Mouse (Mus musculus): Measurements from ENCODE around the gene Gm8127. TPM values are rescaled to one million over a fixed set of nuclear protein-coding genes. Genes with fewer than 3 reads are reported as not detected.
"Not testable (repeated sequence)": the region's sequence is repeated elsewhere in the genome, so short reads cannot be mapped to it uniquely, and the experiment has no call there.

The Gm8127 gene
- polyA plus RNA-seq, 1 experiment from 2014 or later: not detected

DNA sequence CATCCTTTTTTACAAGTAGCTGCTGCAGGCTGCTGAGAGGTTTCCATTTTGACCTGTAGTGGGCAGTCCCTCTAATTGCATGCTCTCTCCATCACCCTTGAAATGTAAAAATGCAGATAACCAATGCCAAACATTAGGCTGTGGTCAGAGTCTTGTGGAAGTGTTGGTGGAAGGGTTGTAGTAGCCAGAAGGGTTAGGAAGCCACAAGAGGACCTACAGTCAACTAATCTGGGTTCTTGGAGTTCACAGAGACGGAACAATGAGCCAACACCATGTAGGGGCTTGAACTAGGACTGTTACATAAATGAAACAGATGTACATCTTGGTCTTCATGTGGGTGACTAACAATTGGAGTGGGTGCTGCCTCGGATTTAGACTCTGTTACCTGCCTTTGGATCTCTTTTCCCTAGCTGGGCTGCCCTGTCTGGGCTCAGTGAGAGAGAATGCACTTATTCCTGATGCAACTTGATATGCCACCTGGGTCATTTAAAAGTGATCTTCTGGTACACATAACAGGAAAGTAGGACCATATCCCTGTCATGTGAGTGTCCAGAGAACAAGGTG lies 25.0 kb downstream of the Gm8127 start:
- not testable (repeated sequence) for H3K27me3 ChIP-seq; H3K27ac ChIP-seq (replicated peaks); H3K4me1 ChIP-seq; H3K4me3 ChIP-seq (replicated peaks); H3K9ac ChIP-seq; H3K4me2 ChIP-seq (replicated peaks); H3K9me3 ChIP-seq (replicated peaks); ATAC-seq (ENCODE audit: insufficient number of reproducible peaks, low FRiP score, low TSS enrichment, low read depth); H3K36me3 ChIP-seq
- WGBS: 57% methylated on average over 2 of the region's 2 CpGs

DNA sequence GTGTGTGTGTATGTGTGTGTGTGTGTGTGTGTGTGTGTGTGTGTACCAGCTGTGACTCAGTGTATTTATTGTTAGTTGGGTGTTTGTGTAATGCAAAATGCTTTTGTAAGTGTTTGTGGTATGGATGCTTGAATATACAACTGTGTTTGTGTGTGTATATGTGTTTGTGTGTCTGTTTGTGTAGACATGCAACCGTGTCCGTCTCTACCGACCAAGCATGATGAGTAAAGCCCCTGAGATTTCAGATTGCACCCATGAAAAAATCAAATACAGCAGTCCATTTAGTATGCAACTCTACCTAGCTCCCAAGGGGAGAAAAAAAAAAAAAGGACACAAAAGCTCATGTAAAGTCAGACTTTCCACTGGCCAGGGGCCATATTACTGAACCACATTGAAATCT lies 30.2 kb downstream of the Gm8127 start:
- not testable (repeated sequence) for H3K4me2 ChIP-seq (replicated peaks); H3K4me3 ChIP-seq (replicated peaks); H3K9me3 ChIP-seq (replicated peaks); H3K36me3 ChIP-seq; ATAC-seq (ENCODE audit: insufficient number of reproducible peaks, low FRiP score, low TSS enrichment, low read depth); H3K9ac ChIP-seq; H3K4me1 ChIP-seq; H3K27ac ChIP-seq (replicated peaks); H3K27me3 ChIP-seq
- WGBS: 87% methylated on average over 3 of the region's 3 CpGs

DNA sequence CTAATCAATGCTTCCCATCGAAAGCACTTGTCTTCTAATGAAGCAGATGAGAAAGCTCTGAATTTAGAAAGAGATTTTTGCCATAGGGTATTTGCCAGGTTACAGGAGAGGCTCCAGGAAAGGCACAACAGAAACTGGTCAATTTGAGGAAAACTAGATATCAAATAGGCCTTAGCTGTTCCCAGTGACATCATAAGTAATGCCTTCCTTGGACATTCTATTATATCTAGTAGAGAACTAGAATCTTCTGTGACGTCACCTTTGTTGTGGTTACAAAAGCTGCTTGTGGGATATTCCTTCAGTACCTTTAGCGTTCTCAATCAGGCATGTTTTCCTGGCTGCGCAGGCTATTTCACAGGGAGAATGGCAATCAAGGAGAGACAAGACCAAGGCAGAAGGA lies 35.3 kb downstream of the Gm8127 start, which contains the start of gene Gm8126:
Gm8126 (plus strand) TSS at position 301 of the 400 bp plus-strand sequence.
- not testable (repeated sequence) for H3K27me3 ChIP-seq; H3K9me3 ChIP-seq (replicated peaks); ATAC-seq (ENCODE audit: insufficient number of reproducible peaks, low FRiP score, low TSS enrichment, low read depth); H3K4me3 ChIP-seq (replicated peaks); H3K4me1 ChIP-seq; H3K36me3 ChIP-seq; H3K4me2 ChIP-seq (replicated peaks); H3K27ac ChIP-seq (replicated peaks); H3K9ac ChIP-seq
- 89% methylated on average over 3 of the region's 4 CpGs for WGBS

DNA sequence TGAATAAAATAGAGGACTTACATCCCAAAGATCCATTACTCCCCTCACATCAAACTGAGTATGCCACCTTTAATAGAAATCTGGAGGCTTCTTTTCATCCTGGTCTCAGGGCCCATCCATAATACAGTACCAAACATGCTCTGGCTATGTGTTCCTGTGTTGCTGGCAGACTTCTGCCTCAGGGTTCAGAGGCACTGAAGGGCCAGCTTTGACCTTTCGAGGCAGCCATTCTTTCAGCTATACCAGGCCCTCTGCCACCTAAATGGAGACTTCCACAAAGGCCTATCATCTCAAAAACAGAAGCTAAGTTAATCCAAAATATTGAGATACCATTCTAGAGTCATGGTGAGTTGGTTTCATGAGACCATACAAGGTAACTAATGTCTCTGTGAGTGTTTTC lies 37.1 kb downstream of the Gm8127 start:
- not testable (repeated sequence) for H3K27ac ChIP-seq (replicated peaks); H3K27me3 ChIP-seq; ATAC-seq (ENCODE audit: insufficient number of reproducible peaks, low FRiP score, low TSS enrichment, low read depth); H3K9me3 ChIP-seq (replicated peaks); H3K4me3 ChIP-seq (replicated peaks); H3K9ac ChIP-seq; H3K4me1 ChIP-seq; H3K4me2 ChIP-seq (replicated peaks); H3K36me3 ChIP-seq
- WGBS: 64% methylated on average over 1 of the region's 1 CpGs

DNA sequence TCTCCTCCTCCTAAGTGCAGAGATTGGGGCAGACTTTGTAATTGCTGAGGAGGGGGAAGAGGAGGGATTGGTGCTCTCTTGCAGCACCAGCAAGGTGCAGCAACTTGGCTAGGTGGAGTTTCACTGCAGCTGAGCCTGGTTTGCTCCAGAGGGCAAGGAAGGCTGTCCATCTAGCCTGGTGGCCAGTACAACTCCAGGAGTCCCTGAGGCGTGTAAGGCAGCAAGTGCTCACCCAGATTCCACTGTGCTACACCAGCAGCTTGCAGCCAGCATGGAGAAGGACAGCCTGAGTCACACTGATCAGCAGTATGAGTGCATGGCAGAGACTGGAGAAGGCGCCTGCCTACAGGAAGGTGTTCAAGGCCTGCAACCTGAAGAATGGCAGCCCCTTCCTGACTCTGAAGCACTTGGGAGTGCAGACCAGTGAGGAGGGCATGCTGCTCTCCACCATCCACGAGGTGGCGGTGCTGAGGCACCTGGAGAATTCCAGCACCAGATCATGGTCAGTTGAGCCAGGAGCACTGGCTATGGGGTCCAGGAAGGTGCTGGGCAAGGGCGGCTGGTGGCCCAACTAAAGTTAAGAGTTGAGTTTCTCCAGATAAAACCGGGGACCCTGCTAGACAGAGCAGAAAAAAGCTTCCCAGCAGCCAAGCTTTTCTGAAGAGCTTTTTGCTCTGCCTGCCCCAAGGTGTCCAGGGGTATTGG lies 42.9 kb downstream of the Gm8127 start:
- not testable (repeated sequence) for H3K9ac ChIP-seq; ATAC-seq (ENCODE audit: insufficient number of reproducible peaks, low FRiP score, low TSS enrichment, low read depth)

DNA sequence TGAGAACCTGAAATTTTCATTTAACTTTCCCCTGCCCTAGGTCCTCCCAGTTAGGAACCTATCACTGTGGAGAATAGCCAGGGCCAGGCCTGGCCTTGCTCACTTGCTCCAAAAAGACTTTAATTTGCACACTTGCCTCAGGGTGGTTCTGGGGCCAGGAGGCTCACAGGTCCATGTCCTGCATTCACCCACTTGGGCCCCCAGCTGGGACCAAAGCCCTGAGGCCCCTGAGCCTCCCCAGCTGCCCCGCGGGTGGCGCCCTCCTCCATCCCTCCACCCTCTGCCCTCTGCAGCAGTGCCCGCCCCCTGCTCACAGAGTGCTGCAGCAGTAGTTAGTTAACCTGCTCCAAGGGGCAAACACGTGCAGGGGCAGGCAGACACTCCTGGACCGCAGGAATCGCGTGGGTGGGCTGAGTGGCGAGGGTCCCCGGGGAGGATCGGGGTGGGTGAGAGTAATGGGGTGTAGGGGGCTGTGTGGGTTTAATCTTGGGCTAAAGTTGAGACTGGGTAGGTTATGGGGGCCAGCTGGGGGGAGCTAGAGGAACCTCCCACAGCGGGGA lies 43.9 kb downstream of the Gm8127 start:
- not testable (repeated sequence) for H3K27ac ChIP-seq (replicated peaks); H3K4me2 ChIP-seq (replicated peaks); H3K4me3 ChIP-seq (replicated peaks); H3K27me3 ChIP-seq; ATAC-seq (ENCODE audit: insufficient number of reproducible peaks, low FRiP score, low TSS enrichment, low read depth); H3K9ac ChIP-seq; H3K4me1 ChIP-seq; H3K36me3 ChIP-seq; H3K9me3 ChIP-seq (replicated peaks)
- 15% methylated on average over 10 of the region's 12 CpGs for WGBS

More for the DNA sequence above, 42.9 kb downstream of the Gm8127 start:
- not testable (repeated sequence) for H3K27me3 ChIP-seq; H3K4me2 ChIP-seq (replicated peaks); H3K9me3 ChIP-seq (replicated peaks); H3K4me3 ChIP-seq (replicated peaks); H3K27ac ChIP-seq (replicated peaks); H3K4me1 ChIP-seq; H3K36me3 ChIP-seq
- 32% methylated on average over 5 of the region's 6 CpGs for WGBS

Other genes with a start within 250 kb of the Gm8127 start
- gene Gm8094, start 217.2 kb downstream of the Gm8127 start, polyA plus RNA-seq (2015; fragmentation: Nextera tagmentation; extraction: Ambion mirVana): not detected in 2 replicates
- gene Gm8104, start 193.2 kb downstream of the Gm8127 start, polyA plus RNA-seq (2015; fragmentation: Nextera tagmentation; extraction: Ambion mirVana): not detected in 2 replicates
- gene Gm7233, start 114.0 kb downstream of the Gm8127 start, polyA plus RNA-seq (2015; fragmentation: Nextera tagmentation; extraction: Ambion mirVana): not detected in 2 replicates
- not detected in 2 replicates for gene Gm8122, start 58.5 kb downstream of the Gm8127 start, polyA plus RNA-seq (2015; fragmentation: Nextera tagmentation; extraction: Ambion mirVana)
- gene Gm8126, start 35.2 kb downstream of the Gm8127 start, polyA plus RNA-seq (2015; fragmentation: Nextera tagmentation; extraction: Ambion mirVana): not detected in 2 replicates
- not detected in 2 replicates for gene Gm9732, start 18.8 kb downstream of the Gm8127 start, polyA plus RNA-seq (2015; fragmentation: Nextera tagmentation; extraction: Ambion mirVana)
- not detected in 2 replicates for gene 1700001F09Rik, start 54.0 kb upstream of the Gm8127 start, polyA plus RNA-seq (2015; fragmentation: Nextera tagmentation; extraction: Ambion mirVana)
- gene Gm8138, start 122.5 kb upstream of the Gm8127 start, polyA plus RNA-seq (2015; fragmentation: Nextera tagmentation; extraction: Ambion mirVana): not detected in 2 replicates
- not detected in 2 replicates for gene Gm5799, start 249.7 kb upstream of the Gm8127 start, polyA plus RNA-seq (2015; fragmentation: Nextera tagmentation; extraction: Ambion mirVana)

All from embryonic facial prominence, embryonic 15.5 days (tissue).